Mouse (Mus musculus): ENCODE measurements around the gene Eps15. TPM values are rescaled to one million over a fixed set of nuclear protein-coding genes. Genes with fewer than 3 reads are reported as not detected.

The Eps15 gene
- total RNA-seq, 2 experiments from 2014 or later, result 36.5 to 60.4 TPM

- ATAC-seq (replicated peaks; ENCODE audit: poor library complexity), result no peak
These were observed 147.0 kb downstream of the Eps15 start for GRCm38 (mm10) chr4:109427058-109427457.

GRCm38 (mm10) chr4:109430250-109430649 is 150.2 kb downstream of the Eps15 start:
- no peak for ATAC-seq (replicated peaks; ENCODE audit: poor library complexity)

- peak; percentile 87 for ATAC-seq (replicated peaks; ENCODE audit: poor library complexity)
These were observed 150.8 kb downstream of the Eps15 start for GRCm38 (mm10) chr4:109430854-109431253.

- no peak for ATAC-seq (replicated peaks; ENCODE audit: poor library complexity)
These were observed 152.8 kb downstream of the Eps15 start for GRCm38 (mm10) chr4:109432668-109433375.

- ATAC-seq (replicated peaks; ENCODE audit: poor library complexity), result no peak
These were observed 153.6 kb downstream of the Eps15 start for GRCm38 (mm10) chr4:109433641-109434040.

- no peak for ATAC-seq (replicated peaks; ENCODE audit: poor library complexity)
These were observed 154.2 kb downstream of the Eps15 start for GRCm38 (mm10) chr4:109434256-109434655.

Other genes with a start within 250 kb of the Eps15 start
- 77.4 and 99.6 TPM in 2 replicates for gene Osbpl9, start 78.0 kb upstream of the Eps15 start, total RNA-seq (2015)
- gene Osbpl9, start 78.0 kb upstream of the Eps15 start, total RNA-seq (2017), result 61.7 and 64.3 TPM in 2 replicates
- gene Calr4, start 45.8 kb upstream of the Eps15 start, total RNA-seq (2015), result 0.20 TPM in 1 of 2 replicates, not detected in the other
- gene Calr4, start 45.8 kb upstream of the Eps15 start, total RNA-seq (2017), result not detected in 2 replicates
- gene Ttc39a, start 126.4 kb downstream of the Eps15 start, total RNA-seq (2015), result 0.64 and 1.2 TPM in 2 replicates
- 0.98 and 4.0 TPM in 2 replicates for gene Ttc39a, start 126.4 kb downstream of the Eps15 start, total RNA-seq (2017)
- gene Rnf11, start 204.5 kb downstream of the Eps15 start, total RNA-seq (2015), result 17.3 and 20.9 TPM in 2 replicates
- gene Rnf11, start 204.5 kb downstream of the Eps15 start, total RNA-seq (2017), result 18.7 and 27.1 TPM in 2 replicates